Mouse (Mus musculus) cortical plate, adult 2 months (tissue): ENCODE data around the gene Trpc5.

Experiments used
- CTCF ChIP-seq: fragments of 200-500 bp; IDR thresholded peaks from 2 replicates; pipeline ENCODE4 v1.5.1; 2011; ENCODE audit warnings: mild to moderate bottlenecking, control low read depth, low read length; ENCODE audit not compliant: insufficient read depth; ENCODE audit errors: extremely low read depth
- POLR2A ChIP-seq: fragments of 200-500 bp; IDR thresholded peaks from 2 replicates; pipeline ENCODE4 v1.6.1; 2011; ENCODE audit warnings: mild to moderate bottlenecking, low read length, control low read depth; ENCODE audit not compliant: insufficient read depth; ENCODE audit errors: extremely low read depth

DNA sequence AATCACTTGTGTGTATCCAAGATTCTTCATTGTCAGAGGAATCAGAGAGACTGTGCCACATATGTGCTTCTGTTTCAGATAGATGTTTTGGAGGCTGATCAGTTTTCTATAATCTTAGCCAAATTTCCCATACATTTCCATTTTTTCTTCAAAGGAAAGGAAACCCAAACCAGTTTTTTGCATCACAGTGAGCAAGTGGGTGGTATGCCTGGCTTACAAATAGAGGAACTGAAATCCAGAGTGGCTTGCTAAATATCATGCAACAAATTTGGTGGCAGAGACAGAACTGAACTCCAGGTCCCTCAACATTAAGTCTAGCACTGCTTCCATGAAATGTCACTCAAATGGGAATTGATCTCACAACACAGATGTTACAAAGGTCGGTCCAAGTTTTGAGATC lies 266.9 kb downstream of the Trpc5 start:
- TF ChIP-seq POLR2A: no peak
- no peak for TF ChIP-seq CTCF
